Mouse (Mus musculus): ENCODE data around the gene Cacna2d2. TPM values are rescaled to one million over a fixed set of nuclear protein-coding genes. Genes with fewer than 3 reads are reported as not detected.

Cacna2d2 gene
- polyA plus RNA-seq, 1 experiment, result not detected

GRCm38 (mm10) chr9:107502131-107502846 lies 102.9 kb downstream of the Cacna2d2 start:
- no peaks in the 10 kb centered on the region for H3K4me1 ChIP-seq (ENCODE audit: control insufficient read depth, insufficient read depth, low read length)
- TF ChIP-seq POLR2A (IDR thresholded peaks at IDR 0.05; ENCODE audit: low read depth, low read length) (no peak), CTCF (IDR thresholded peaks at IDR 0.05; ENCODE audit: borderline replicate concordance, insufficient read depth, low read length) (no peak)
- H3K4me3 ChIP-seq (ENCODE audit: insufficient read depth, low read length), result no peak overlapping the region
- H3K27ac ChIP-seq (ENCODE audit: insufficient read depth, low read length), result no peak overlapping the region

GRCm38 (mm10) chr9:107504662-107505537 lies 105.5 kb downstream of the Cacna2d2 start:
- Histone ChIP-seq H3K4me3 (ENCODE audit: insufficient read depth, low read length) (no peak overlapping the region), H3K4me1 (ENCODE audit: control insufficient read depth, insufficient read depth, low read length) (no peaks in the 10 kb centered on the region), H3K27ac (ENCODE audit: insufficient read depth, low read length) (no peak overlapping the region)
- TF ChIP-seq CTCF (IDR thresholded peaks at IDR 0.05; ENCODE audit: borderline replicate concordance, insufficient read depth, low read length) (no peak), POLR2A (IDR thresholded peaks at IDR 0.05; ENCODE audit: low read depth, low read length) (no peak)

- H3K4me3 ChIP-seq (ENCODE audit: insufficient read depth, low read length), result no peak overlapping the region
- H3K4me1 ChIP-seq (ENCODE audit: control insufficient read depth, insufficient read depth, low read length), result no peaks in the 10 kb centered on the region
- TF ChIP-seq CTCF (IDR thresholded peaks at IDR 0.05; ENCODE audit: borderline replicate concordance, insufficient read depth, low read length), result no peak
- no peak for TF ChIP-seq POLR2A (IDR thresholded peaks at IDR 0.05; ENCODE audit: low read depth, low read length)
- no peak overlapping the region for H3K27ac ChIP-seq (ENCODE audit: insufficient read depth, low read length)
Observed at GRCm38 (mm10) chr9:107508266-107508665, 108.9 kb downstream of the Cacna2d2 start.

GRCm38 (mm10) chr9:107510384-107511100 lies 111.1 kb downstream of the Cacna2d2 start:
- no peak for TF ChIP-seq POLR2A (IDR thresholded peaks at IDR 0.05; ENCODE audit: low read depth, low read length)
- no peak for TF ChIP-seq CTCF (IDR thresholded peaks at IDR 0.05; ENCODE audit: borderline replicate concordance, insufficient read depth, low read length)
- Histone ChIP-seq H3K27ac (ENCODE audit: insufficient read depth, low read length) (no peak overlapping the region), H3K4me1 (ENCODE audit: control insufficient read depth, insufficient read depth, low read length) (no peaks in the 10 kb centered on the region), H3K4me3 (ENCODE audit: insufficient read depth, low read length) (no peak overlapping the region)

GRCm38 (mm10) chr9:107511436-107511835 lies 112.0 kb downstream of the Cacna2d2 start:
- no peak for TF ChIP-seq CTCF (IDR thresholded peaks at IDR 0.05; ENCODE audit: borderline replicate concordance, insufficient read depth, low read length)
- no peak for TF ChIP-seq POLR2A (IDR thresholded peaks at IDR 0.05; ENCODE audit: low read depth, low read length)
- no peaks in the 10 kb centered on the region for H3K4me1 ChIP-seq (ENCODE audit: control insufficient read depth, insufficient read depth, low read length)
- no peak overlapping the region for H3K27ac ChIP-seq (ENCODE audit: insufficient read depth, low read length)
- H3K4me3 ChIP-seq (ENCODE audit: insufficient read depth, low read length), result no peak overlapping the region

- Histone ChIP-seq H3K27ac (ENCODE audit: insufficient read depth, low read length) (no peak overlapping the region), H3K4me1 (ENCODE audit: control insufficient read depth, insufficient read depth, low read length) (no peaks in the 10 kb centered on the region), H3K4me3 (ENCODE audit: insufficient read depth, low read length) (no peak overlapping the region)
- TF ChIP-seq CTCF (IDR thresholded peaks at IDR 0.05; ENCODE audit: borderline replicate concordance, insufficient read depth, low read length) (no peak), POLR2A (IDR thresholded peaks at IDR 0.05; ENCODE audit: low read depth, low read length) (no peak)
Observed at GRCm38 (mm10) chr9:107512326-107512725, 112.9 kb downstream of the Cacna2d2 start.

GRCm38 (mm10) chr9:107514303-107514955 lies 115.0 kb downstream of the Cacna2d2 start:
- Histone ChIP-seq H3K4me1 (ENCODE audit: control insufficient read depth, insufficient read depth, low read length) (no peaks in the 10 kb centered on the region), H3K27ac (ENCODE audit: insufficient read depth, low read length) (no peak overlapping the region), H3K4me3 (ENCODE audit: insufficient read depth, low read length) (no peak overlapping the region)
- TF ChIP-seq POLR2A (IDR thresholded peaks at IDR 0.05; ENCODE audit: low read depth, low read length) (no peak), CTCF (IDR thresholded peaks at IDR 0.05; ENCODE audit: borderline replicate concordance, insufficient read depth, low read length) (peak; percentile 96)

GRCm38 (mm10) chr9:107520331-107520730 lies 120.9 kb downstream of the Cacna2d2 start:
- TF ChIP-seq POLR2A (IDR thresholded peaks at IDR 0.05; ENCODE audit: low read depth, low read length) (no peak), CTCF (IDR thresholded peaks at IDR 0.05; ENCODE audit: borderline replicate concordance, insufficient read depth, low read length) (no peak)
- H3K4me3 ChIP-seq (ENCODE audit: insufficient read depth, low read length), result no peak overlapping the region
- H3K27ac ChIP-seq (ENCODE audit: insufficient read depth, low read length), result no peak overlapping the region
- H3K4me1 ChIP-seq (ENCODE audit: control insufficient read depth, insufficient read depth, low read length), result no peaks in the 10 kb centered on the region

- no peak for TF ChIP-seq CTCF (IDR thresholded peaks at IDR 0.05; ENCODE audit: borderline replicate concordance, insufficient read depth, low read length)
- TF ChIP-seq POLR2A (IDR thresholded peaks at IDR 0.05; ENCODE audit: low read depth, low read length), result no peak
- Histone ChIP-seq H3K4me1 (ENCODE audit: control insufficient read depth, insufficient read depth, low read length) (no peaks in the 10 kb centered on the region), H3K4me3 (ENCODE audit: insufficient read depth, low read length) (no peak overlapping the region), H3K27ac (ENCODE audit: insufficient read depth, low read length) (no peak overlapping the region)
Observed at GRCm38 (mm10) chr9:107521190-107521589, 121.8 kb downstream of the Cacna2d2 start.

Measured in embryonic fibroblast, embryonic 13.5 days (primary cell).